Mouse (Mus musculus) myocyte (in vitro differentiated cells): ENCODE data around the gene Arhgap23.

Experiments used
- CEBPB ChIP-seq: IDR thresholded peaks from 2 replicates; pipeline ENCODE4 v1.6.1; 2011; ENCODE audit warnings: mild to moderate bottlenecking, moderate library complexity; ENCODE audit not compliant: poor library complexity, insufficient read depth, severe bottlenecking
- MAX ChIP-seq: IDR thresholded peaks from one replicate; pipeline ENCODE4 v1.6.1; 2011; ENCODE audit warnings: low read depth, mild to moderate bottlenecking, control low read depth
- MYOD1 ChIP-seq, 3 experiments: IDR thresholded peaks; one replicate each; pipeline ENCODE4 v1.6.1; 2011; ENCODE audit warnings: control low read depth in 2 of 3, low read depth in 2 of 3, mild to moderate bottlenecking in 2 of 3, moderate library complexity in 1 of 3; ENCODE audit not compliant: insufficient read length in 2 of 3, control insufficient read depth in 1 of 3
- MYOG ChIP-seq, 3 experiments: IDR thresholded peaks; one replicate each; pipeline ENCODE4 v1.6.1; 2011; ENCODE audit warnings: control low read depth in 2 of 3, low read depth in 2 of 3, mild to moderate bottlenecking in 2 of 3; ENCODE audit not compliant: insufficient read length in 2 of 3, control insufficient read depth in 1 of 3, insufficient read depth in 1 of 3
- POLR2A ChIP-seq: IDR thresholded peaks from one replicate; pipeline ENCODE4 v1.6.1; 2011; ENCODE audit warnings: low read depth, mild to moderate bottlenecking, control low read depth, moderate library complexity; ENCODE audit not compliant: insufficient read length
- POLR2AphosphoS2 ChIP-seq: IDR thresholded peaks from one replicate; pipeline ENCODE4 v1.6.1; 2011; ENCODE audit warnings: low read depth, control low read depth; ENCODE audit not compliant: insufficient read length
- REST ChIP-seq: IDR thresholded peaks from one replicate; pipeline ENCODE4 v1.6.1; 2011; ENCODE audit warnings: mild to moderate bottlenecking, control low read depth, moderate library complexity; ENCODE audit not compliant: insufficient read depth, insufficient read length
- SRF ChIP-seq: IDR thresholded peaks from one replicate; pipeline ENCODE4 v1.6.1; 2011; ENCODE audit warnings: low read depth; ENCODE audit not compliant: control insufficient read depth, insufficient read length
- TCF12 ChIP-seq: IDR thresholded peaks from one replicate; pipeline ENCODE4 v1.6.1; 2011; ENCODE audit warnings: mild to moderate bottlenecking, control low read depth; ENCODE audit not compliant: poor library complexity, insufficient read depth, severe bottlenecking
- TCF3 ChIP-seq: IDR thresholded peaks from one replicate; pipeline ENCODE4 v1.6.1; 2011; ENCODE audit warnings: low read depth, control low read depth; ENCODE audit not compliant: insufficient read length
- USF1 ChIP-seq: IDR thresholded peaks from one replicate; pipeline ENCODE4 v1.6.1; 2011; ENCODE audit warnings: low read depth, mild to moderate bottlenecking, control low read depth, moderate library complexity

- TF ChIP-seq POLR2A (no peak), POLR2AphosphoS2 (no peak), MAX (no peak), MYOD1 (IDR thresholded peaks at IDR 0.05; ENCODE audit: control insufficient read depth in 1 of 3, insufficient read length in 2 of 3, low read depth in 2 of 3) (no peak), CEBPB (no peak), USF1 (no peak), TCF12 (no peak), TCF3 (no peak), MYOG (IDR thresholded peaks at IDR 0.05; ENCODE audit: control insufficient read depth in 1 of 3, insufficient read depth in 1 of 3, insufficient read length in 2 of 3, low read depth in 2 of 3) (no peak), REST (no peak), SRF (no peak)
Measured at GRCm38 (mm10) chr11:97465957-97466356, 50.6 kb downstream of the Arhgap23 start.
